Mouse (Mus musculus) midbrain, embryonic 13.5 days (tissue): ENCODE data around the gene Epo. TPM values are rescaled to one million over a fixed set of nuclear protein-coding genes. Genes with fewer than 3 reads are reported as not detected.

Experiments
- ATAC-seq: fragments of 200-750 bp; cut with Nextera tagmentation; 2 replicates; pipeline ENCODE4 v1.8.0; 2017; ENCODE audit warnings: mild to moderate bottlenecking, moderate TSS enrichment, moderate library complexity
- H3K27ac ChIP-seq: fragments of 300-500 bp; sonication (generic); 2 replicates; pipeline ENCODE4 v1.5.1; 2015; ENCODE audit warnings: inconsistent platforms, mild to moderate bottlenecking, moderate library complexity
- H3K27me3 ChIP-seq: fragments of 300-500 bp; sonication (generic); 2 replicates; pipeline ENCODE4 v1.6.1; 2015; ENCODE audit warnings: mild to moderate bottlenecking, inconsistent platforms
- H3K36me3 ChIP-seq: fragments of 300-500 bp; sonication (generic); 2 replicates; pipeline ENCODE4 v1.6.1; 2015; ENCODE audit warnings: mild to moderate bottlenecking, inconsistent platforms
- H3K4me1 ChIP-seq: fragments of 300-500 bp; sonication (generic); replicated peaks from 2 replicates; pipeline ENCODE4 v1.6.1; 2015; ENCODE audit warnings: inconsistent platforms
- H3K4me2 ChIP-seq: fragments of 300-500 bp; sonication (generic); replicated peaks from 2 replicates; pipeline ENCODE4 v1.6.1; 2015; ENCODE audit warnings: moderate library complexity, mild to moderate bottlenecking, inconsistent platforms
- H3K4me3 ChIP-seq: fragments of 300-500 bp; sonication (generic); replicated peaks from 2 replicates; pipeline ENCODE4 v1.5.1; 2015; ENCODE audit warnings: mild to moderate bottlenecking, inconsistent platforms
- H3K9ac ChIP-seq: fragments of 300-500 bp; sonication (generic); replicated peaks from 2 replicates; pipeline ENCODE4 v1.6.1; 2015; ENCODE audit warnings: mild to moderate bottlenecking, inconsistent platforms
- H3K9me3 ChIP-seq: fragments of 300-500 bp; sonication (generic); 2 replicates; pipeline ENCODE4 v1.6.1; 2016; ENCODE audit warnings: mild to moderate bottlenecking, inconsistent platforms
- WGBS: fragments of 180-500 bp; shearing (Covaris S2); methylation state at CpG from one replicate; pipeline ENCODE4 v1.1.7; 2015; 5-methylcytosine and 5-hydroxymethylcytosine counted together
- polyA plus RNA-seq: library from polyadenylated mRNA; unstranded; fragments of >200 nt; fragmentation: Nextera tagmentation; extraction: Ambion mirVana; gene quantifications from 2 replicates; pipeline ENCODE4 v1.2.1, GENCODE M21; 2015

Gene Epo
- polyA plus RNA-seq, 1 experiment from 2014 or later, result not detected

- Histone ChIP-seq H3K4me2 (peak overlapping the region; percentile 55), H3K27me3 (peaks cover 12% of the 10 kb centered on the region; the same call in 1 of the 2 replicates), H3K4me3 (peak overlapping the region; percentile 23), H3K36me3 (no peaks in the 10 kb centered on the region), H3K27ac (no peak overlapping the region), H3K9ac (peak overlapping the region; percentile 51; the same call in 1 of the 2 replicates), H3K4me1 (peaks cover 16% of the 10 kb centered on the region), H3K9me3 (no peaks in the 10 kb centered on the region)
- 0 out of 2 replicates have a peak, but pooled peaks have one; percentile 9 for ATAC-seq
- under 1% methylated on average over 15 of the region's 17 CpGs for WGBS
These were observed 47.2 kb downstream of the Epo start for GRCm38 (mm10) chr5:137485851-137486155.

- Histone ChIP-seq H3K4me2 (peak overlapping the region; percentile 55), H3K4me3 (peak overlapping the region; percentile 23), H3K4me1 (peaks cover 16% of the 10 kb centered on the region), H3K27me3 (peaks cover 12% of the 10 kb centered on the region; the same call in 1 of the 2 replicates), H3K9me3 (no peaks in the 10 kb centered on the region), H3K27ac (no peak overlapping the region), H3K36me3 (no peaks in the 10 kb centered on the region), H3K9ac (peak overlapping the region; percentile 51; the same call in 1 of the 2 replicates)
- WGBS, result 4% methylated on average over 30 of the region's 30 CpGs
- no peak for ATAC-seq
These were observed 47.8 kb downstream of the Epo start for GRCm38 (mm10) chr5:137485071-137485850.

- Histone ChIP-seq H3K36me3 (no peaks in the 10 kb centered on the region), H3K27me3 (peaks cover 12% of the 10 kb centered on the region; the same call in 1 of the 2 replicates), H3K9me3 (no peaks in the 10 kb centered on the region), H3K4me1 (peaks cover 16% of the 10 kb centered on the region), H3K4me2 (no peak overlapping the region), H3K9ac (no peak overlapping the region), H3K27ac (no peak overlapping the region), H3K4me3 (no peak overlapping the region)
- no peak for ATAC-seq
- WGBS, result 11% methylated on average over 8 of the region's 8 CpGs
These were observed 51.1 kb downstream of the Epo start for GRCm38 (mm10) chr5:137481897-137482296.

- peaks cover 12% of the 10 kb centered on the region for H3K4me1 ChIP-seq
- no peak overlapping the region for H3K4me2 ChIP-seq
- H3K36me3 ChIP-seq, result no peaks in the 10 kb centered on the region
- no peaks in the 10 kb centered on the region for H3K9me3 ChIP-seq
- no peak overlapping the region for H3K27ac ChIP-seq
- peaks cover 12% of the 10 kb centered on the region; the same call in 1 of the 2 replicates for H3K27me3 ChIP-seq
- no peak overlapping the region for H3K4me3 ChIP-seq
- H3K9ac ChIP-seq, result no peak overlapping the region
- no peak for ATAC-seq
These were observed 51.9 kb downstream of the Epo start for GRCm38 (mm10) chr5:137481138-137481537.

- Histone ChIP-seq H3K9me3 (no peaks in the 10 kb centered on the region), H3K27ac (no peak within 1 kb of the TSS), H3K4me2 (no peak within 1 kb of the TSS), H3K36me3 (no peaks in the 10 kb centered on the region), H3K4me3 (no peak within 1 kb of the TSS), H3K4me1 (no peaks in the 10 kb centered on the region), H3K27me3 (no peaks in the 10 kb centered on the region), H3K9ac (no peak within 1 kb of the TSS)
- ATAC-seq, result no peak
- WGBS, result 86% methylated on average over 5 of the region's 5 CpGs
These were observed 56.1 kb downstream of the Epo start, which contains the start of gene Zan for GRCm38 (mm10) chr5:137476964-137477363. TSS of gene Zan (minus strand) at chr5:137477064.

- Histone ChIP-seq H3K9ac (no peak overlapping the region), H3K36me3 (no peaks in the 10 kb centered on the region), H3K4me2 (no peak overlapping the region), H3K27ac (no peak overlapping the region), H3K27me3 (no peaks in the 10 kb centered on the region), H3K4me3 (no peak overlapping the region), H3K9me3 (no peaks in the 10 kb centered on the region), H3K4me1 (no peaks in the 10 kb centered on the region)
- WGBS, result 22% methylated on average over 2 of the region's 2 CpGs
- ATAC-seq, result no peak
These were observed 58.7 kb downstream of the Epo start for GRCm38 (mm10) chr5:137474351-137474750.

- no peak overlapping the region for H3K27ac ChIP-seq
- H3K4me2 ChIP-seq, result no peak overlapping the region
- H3K9ac ChIP-seq, result no peak overlapping the region
- H3K36me3 ChIP-seq, result no peaks in the 10 kb centered on the region
- H3K9me3 ChIP-seq, result no peaks in the 10 kb centered on the region
- ATAC-seq, result no peak
- H3K4me3 ChIP-seq, result no peak overlapping the region
- H3K27me3 ChIP-seq, result no peaks in the 10 kb centered on the region
- no peaks in the 10 kb centered on the region for H3K4me1 ChIP-seq
- WGBS, result 53% methylated on average over 5 of the region's 5 CpGs
These were observed 60.7 kb downstream of the Epo start for GRCm38 (mm10) chr5:137472252-137472904.

- Histone ChIP-seq H3K4me1 (no peaks in the 10 kb centered on the region), H3K9ac (no peak overlapping the region), H3K4me3 (no peak overlapping the region), H3K27ac (no peak overlapping the region), H3K4me2 (no peak overlapping the region), H3K27me3 (no peaks in the 10 kb centered on the region), H3K9me3 (no peaks in the 10 kb centered on the region), H3K36me3 (no peaks in the 10 kb centered on the region)
- 91% methylated on average over 6 of the region's 6 CpGs for WGBS
- ATAC-seq, result no peak
These were observed 66.1 kb downstream of the Epo start for GRCm38 (mm10) chr5:137466946-137467345.

GRCm38 (mm10) chr5:137465049-137465448, 68.0 kb downstream of the Epo start:
- Histone ChIP-seq H3K36me3 (no peaks in the 10 kb centered on the region), H3K4me3 (no peak overlapping the region), H3K9ac (no peak overlapping the region), H3K4me2 (no peak overlapping the region), H3K4me1 (no peaks in the 10 kb centered on the region), H3K9me3 (no peaks in the 10 kb centered on the region), H3K27me3 (no peaks in the 10 kb centered on the region), H3K27ac (no peak overlapping the region)
- WGBS, result 61% methylated on average over 3 of the region's 3 CpGs
- ATAC-seq, result no peak

GRCm38 (mm10) chr5:137455866-137456591, 77.0 kb downstream of the Epo start:
- H3K4me3 ChIP-seq, result no peak overlapping the region
- no peak overlapping the region for H3K9ac ChIP-seq
- no peak overlapping the region for H3K4me2 ChIP-seq
- H3K4me1 ChIP-seq, result no peaks in the 10 kb centered on the region
- no peaks in the 10 kb centered on the region for H3K9me3 ChIP-seq
- H3K36me3 ChIP-seq, result no peaks in the 10 kb centered on the region
- no peak for ATAC-seq
- WGBS, result 78% methylated on average over 7 of the region's 7 CpGs
- no peaks in the 10 kb centered on the region for H3K27me3 ChIP-seq
- H3K27ac ChIP-seq, result no peak overlapping the region

GRCm38 (mm10) chr5:137455206-137455605, 77.8 kb downstream of the Epo start:
- Histone ChIP-seq H3K9ac (no peak overlapping the region), H3K4me3 (no peak overlapping the region), H3K9me3 (no peaks in the 10 kb centered on the region), H3K36me3 (no peaks in the 10 kb centered on the region), H3K27me3 (no peaks in the 10 kb centered on the region), H3K4me2 (no peak overlapping the region), H3K27ac (no peak overlapping the region), H3K4me1 (no peaks in the 10 kb centered on the region)
- ATAC-seq, result no peak
- WGBS, result 84% methylated on average over 6 of the region's 6 CpGs

- Histone ChIP-seq H3K4me1 (no peaks in the 10 kb centered on the region), H3K9me3 (no peaks in the 10 kb centered on the region), H3K9ac (no peak overlapping the region), H3K36me3 (no peaks in the 10 kb centered on the region), H3K27me3 (no peaks in the 10 kb centered on the region), H3K4me2 (no peak overlapping the region), H3K4me3 (no peak overlapping the region), H3K27ac (no peak overlapping the region)
- no peak for ATAC-seq
These were observed 87.5 kb downstream of the Epo start for GRCm38 (mm10) chr5:137445536-137445935.
